Mouse (Mus musculus): Measurements from ENCODE around the gene Lkaaear1. TPM values are rescaled to one million over a fixed set of nuclear protein-coding genes. Genes with fewer than 3 reads are reported as not detected.

Gene Lkaaear1
- polyA plus RNA-seq, 1 experiment from 2014 or later: not detected

GRCm38 (mm10) chr2:181677755-181678098 lies 20.5 kb downstream of the Lkaaear1 start:
- Histone ChIP-seq H3K27me3 (ENCODE audit: control insufficient read depth, insufficient read depth, low read length) (peaks cover 5% of the 10 kb centered on the region), H3K36me3 (replicated peaks; ENCODE audit: control insufficient read depth, insufficient read depth) (no peaks in the 10 kb centered on the region), H3K9ac (no peak overlapping the region), H3K4me2 (replicated peaks) (no peak overlapping the region), H3K27ac (no peak overlapping the region), H3K4me3 (replicated peaks; ENCODE audit: low read length) (no peak overlapping the region), H3K9me3 (ENCODE audit: control insufficient read depth, low read length) (no peaks in the 10 kb centered on the region), H3K4me1 (replicated peaks; ENCODE audit: control insufficient read depth, insufficient read depth, low read length) (peaks cover 27% of the 10 kb centered on the region)
- 60% methylated on average over 3 of the region's 3 CpGs for whole genome bisulfite sequencing
- no peak for ATAC-seq (ENCODE audit: low FRiP score)
- no peak for DNase-seq (ENCODE audit: low spot score)

GRCm38 (mm10) chr2:181677096-181677754 lies 21.0 kb downstream of the Lkaaear1 start:
- Histone ChIP-seq H3K9ac (no peak overlapping the region), H3K9me3 (ENCODE audit: control insufficient read depth, low read length) (no peaks in the 10 kb centered on the region), H3K4me1 (replicated peaks; ENCODE audit: control insufficient read depth, insufficient read depth, low read length) (peaks cover 27% of the 10 kb centered on the region), H3K4me2 (replicated peaks) (no peak overlapping the region), H3K4me3 (replicated peaks; ENCODE audit: low read length) (no peak overlapping the region), H3K27ac (no peak overlapping the region), H3K27me3 (ENCODE audit: control insufficient read depth, insufficient read depth, low read length) (peaks cover 10% of the 10 kb centered on the region), H3K36me3 (replicated peaks; ENCODE audit: control insufficient read depth, insufficient read depth) (no peaks in the 10 kb centered on the region)
- ATAC-seq (ENCODE audit: low FRiP score): no peak
- WGBS: 56% methylated on average over 5 of the region's 5 CpGs
- DNase-seq (ENCODE audit: low spot score): no peak

GRCm38 (mm10) chr2:181676424-181676823 lies 21.8 kb downstream of the Lkaaear1 start:
- peak overlapping the region; percentile 59 for H3K27ac ChIP-seq
- H3K36me3 ChIP-seq (replicated peaks; ENCODE audit: control insufficient read depth, insufficient read depth): no peaks in the 10 kb centered on the region
- H3K27me3 ChIP-seq (ENCODE audit: control insufficient read depth, insufficient read depth, low read length): peaks cover 18% of the 10 kb centered on the region
- WGBS: 29% methylated on average over 2 of the region's 2 CpGs
- DNase-seq (ENCODE audit: low spot score) (peak; percentile 39), ATAC-seq (ENCODE audit: low FRiP score) (no peak)
- no peak overlapping the region for H3K4me2 ChIP-seq (replicated peaks)
- H3K9me3 ChIP-seq (ENCODE audit: control insufficient read depth, low read length): no peaks in the 10 kb centered on the region
- H3K9ac ChIP-seq: peak overlapping the region; percentile 24; the same call in 1 of the 2 replicates
- no peak overlapping the region for H3K4me3 ChIP-seq (replicated peaks; ENCODE audit: low read length)
- H3K4me1 ChIP-seq (replicated peaks; ENCODE audit: control insufficient read depth, insufficient read depth, low read length): peaks cover 22% of the 10 kb centered on the region

- WGBS: 3% methylated on average over 14 of the region's 14 CpGs
- peak overlapping the region; percentile 44 for H3K4me2 ChIP-seq (replicated peaks)
- peaks cover 23% of the 10 kb centered on the region for H3K4me1 ChIP-seq (replicated peaks; ENCODE audit: control insufficient read depth, insufficient read depth, low read length)
- ATAC-seq (ENCODE audit: low FRiP score) (no peak), DNase-seq (ENCODE audit: low spot score) (peak; percentile 46)
- H3K4me3 ChIP-seq (replicated peaks; ENCODE audit: low read length): no peak overlapping the region
- peaks cover 27% of the 10 kb centered on the region for H3K27me3 ChIP-seq (ENCODE audit: control insufficient read depth, insufficient read depth, low read length)
- peak overlapping the region; percentile 59 for H3K27ac ChIP-seq
- peak overlapping the region; percentile 5; the same call in 1 of the 2 replicates for H3K9ac ChIP-seq
- H3K36me3 ChIP-seq (replicated peaks; ENCODE audit: control insufficient read depth, insufficient read depth): no peaks in the 10 kb centered on the region
- H3K9me3 ChIP-seq (ENCODE audit: control insufficient read depth, low read length): no peaks in the 10 kb centered on the region
These were observed 22.8 kb downstream of the Lkaaear1 start for GRCm38 (mm10) chr2:181675454-181675853.

GRCm38 (mm10) chr2:181674934-181675333 lies 23.3 kb downstream of the Lkaaear1 start:
- H3K27ac ChIP-seq: peak overlapping the region; percentile 22; the same call in 1 of the 2 replicates
- no peak overlapping the region for H3K9ac ChIP-seq
- H3K9me3 ChIP-seq (ENCODE audit: control insufficient read depth, low read length): no peaks in the 10 kb centered on the region
- no peaks in the 10 kb centered on the region for H3K36me3 ChIP-seq (replicated peaks; ENCODE audit: control insufficient read depth, insufficient read depth)
- H3K27me3 ChIP-seq (ENCODE audit: control insufficient read depth, insufficient read depth, low read length): peaks cover 33% of the 10 kb centered on the region
- H3K4me2 ChIP-seq (replicated peaks): no peak overlapping the region
- no peak overlapping the region for H3K4me3 ChIP-seq (replicated peaks; ENCODE audit: low read length)
- 76% methylated on average over 4 of the region's 4 CpGs for WGBS
- no peak for DNase-seq (ENCODE audit: low spot score)
- H3K4me1 ChIP-seq (replicated peaks; ENCODE audit: control insufficient read depth, insufficient read depth, low read length): peaks cover 28% of the 10 kb centered on the region
- no peak for ATAC-seq (ENCODE audit: low FRiP score)

GRCm38 (mm10) chr2:181673501-181673900 lies 24.7 kb downstream of the Lkaaear1 start:
- H3K4me3 ChIP-seq (replicated peaks; ENCODE audit: low read length): no peak overlapping the region
- ATAC-seq (ENCODE audit: low FRiP score) (no peak), DNase-seq (ENCODE audit: low spot score) (no peak)
- no peaks in the 10 kb centered on the region for H3K36me3 ChIP-seq (replicated peaks; ENCODE audit: control insufficient read depth, insufficient read depth)
- H3K27ac ChIP-seq: no peak overlapping the region
- 42% methylated on average over 1 of the region's 1 CpGs for WGBS
- peaks cover 47% of the 10 kb centered on the region for H3K27me3 ChIP-seq (ENCODE audit: control insufficient read depth, insufficient read depth, low read length)
- H3K4me1 ChIP-seq (replicated peaks; ENCODE audit: control insufficient read depth, insufficient read depth, low read length): peaks cover 28% of the 10 kb centered on the region
- H3K9ac ChIP-seq: no peak overlapping the region
- no peak overlapping the region for H3K4me2 ChIP-seq (replicated peaks)
- H3K9me3 ChIP-seq (ENCODE audit: control insufficient read depth, low read length): no peaks in the 10 kb centered on the region

GRCm38 (mm10) chr2:181671984-181672383 lies 26.3 kb downstream of the Lkaaear1 start:
- no peaks in the 10 kb centered on the region for H3K9me3 ChIP-seq (ENCODE audit: control insufficient read depth, low read length)
- H3K9ac ChIP-seq: no peak overlapping the region
- ATAC-seq (ENCODE audit: low FRiP score) (no peak), DNase-seq (ENCODE audit: low spot score) (no peak)
- peak overlapping the region; percentile 63 for H3K4me2 ChIP-seq (replicated peaks)
- 26% methylated on average over 7 of the region's 7 CpGs for WGBS
- peak overlapping the region; percentile 38; the same call in 1 of the 2 replicates for H3K4me3 ChIP-seq (replicated peaks; ENCODE audit: low read length)
- H3K27ac ChIP-seq: no peak overlapping the region
- peaks cover 54% of the 10 kb centered on the region for H3K27me3 ChIP-seq (ENCODE audit: control insufficient read depth, insufficient read depth, low read length)
- peaks cover 28% of the 10 kb centered on the region for H3K4me1 ChIP-seq (replicated peaks; ENCODE audit: control insufficient read depth, insufficient read depth, low read length)
- no peaks in the 10 kb centered on the region for H3K36me3 ChIP-seq (replicated peaks; ENCODE audit: control insufficient read depth, insufficient read depth)

- under 1% methylated on average over 41 of the region's 43 CpGs for WGBS
- H3K36me3 ChIP-seq (replicated peaks; ENCODE audit: control insufficient read depth, insufficient read depth): no peaks in the 10 kb centered on the region
- H3K27me3 ChIP-seq (ENCODE audit: control insufficient read depth, insufficient read depth, low read length): peaks cover 54% of the 10 kb centered on the region
- ATAC-seq (ENCODE audit: low FRiP score) (0 out of 2 replicates have a peak, but pooled peaks have one; percentile 26), DNase-seq (ENCODE audit: low spot score) (no peak)
- peak within 1 kb of the TSS; percentile 56 for H3K9ac ChIP-seq
- peak within 1 kb of the TSS; percentile 63 for H3K4me2 ChIP-seq (replicated peaks)
- peak within 1 kb of the TSS; percentile 47 for H3K27ac ChIP-seq
- peak within 1 kb of the TSS; percentile 38 for H3K4me3 ChIP-seq (replicated peaks; ENCODE audit: low read length)
- H3K9me3 ChIP-seq (ENCODE audit: control insufficient read depth, low read length): no peaks in the 10 kb centered on the region
- peaks cover 27% of the 10 kb centered on the region for H3K4me1 ChIP-seq (replicated peaks; ENCODE audit: control insufficient read depth, insufficient read depth, low read length)
These were observed 26.9 kb downstream of the Lkaaear1 start, which contains the start of gene Sox18 for GRCm38 (mm10) chr2:181671326-181671725. Gene Sox18 (minus strand): TSS chr2:181671640.

GRCm38 (mm10) chr2:181670913-181671311 lies 27.3 kb downstream of the Lkaaear1 start:
- peaks cover 54% of the 10 kb centered on the region for H3K27me3 ChIP-seq (ENCODE audit: control insufficient read depth, insufficient read depth, low read length)
- no peak for DNase-seq (ENCODE audit: low spot score)
- H3K27ac ChIP-seq: peak overlapping the region; percentile 47

More at GRCm38 (mm10) chr2:181670913-181671311, 27.3 kb downstream of the Lkaaear1 start:
- Histone ChIP-seq H3K4me3 (replicated peaks; ENCODE audit: low read length) (peak overlapping the region; percentile 38), H3K9me3 (ENCODE audit: control insufficient read depth, low read length) (no peaks in the 10 kb centered on the region), H3K9ac (peak overlapping the region; percentile 56), H3K36me3 (replicated peaks; ENCODE audit: control insufficient read depth, insufficient read depth) (no peaks in the 10 kb centered on the region), H3K4me1 (replicated peaks; ENCODE audit: control insufficient read depth, insufficient read depth, low read length) (peaks cover 22% of the 10 kb centered on the region), H3K4me2 (replicated peaks) (peak overlapping the region; percentile 63)
- 2% methylated on average over 41 of the region's 41 CpGs for WGBS
- no peak for ATAC-seq (ENCODE audit: low FRiP score)
